Mouse (Mus musculus): ENCODE measurements around the gene Eef2. TPM values are rescaled to one million over a fixed set of nuclear protein-coding genes. Genes with fewer than 3 reads are reported as not detected.
"Not testable (repeated sequence)": the region's sequence is repeated elsewhere in the genome, so short reads cannot be mapped to it uniquely, and the experiment has no call there.

Eef2 gene
- total RNA-seq, 2 experiments from 2014 or later: 857 to 954 TPM

- DNase-seq (ENCODE audit: low spot score in 2 of 2): no peak
- intact Hi-C loops (cut with DNase I): loop anchor here (5.0 kb wide), 1 partner anchor 35 kb away; no protein-coding TSS in a partner anchor
Measured at GRCm38 (mm10) chr10:81177491-81177925, 1.1 kb downstream of the Eef2 start.

- intact Hi-C loops (cut with DNase I): loop anchor here (5.0 kb wide), 1 partner anchor 36 kb away; no protein-coding TSS in a partner anchor
- no peak for DNase-seq (ENCODE audit: low spot score in 2 of 2)
Measured at GRCm38 (mm10) chr10:81177958-81178712, 1.7 kb downstream of the Eef2 start.

GRCm38 (mm10) chr10:81178927-81179326 lies 2.5 kb downstream of the Eef2 start:
- no peak for DNase-seq (ENCODE audit: low spot score in 2 of 2)
- intact Hi-C loops (cut with DNase I): loop anchor here (5.0 kb wide), 1 partner anchor 37 kb away; no protein-coding TSS in a partner anchor

- no peak for DNase-seq (ENCODE audit: low spot score in 2 of 2)
- intact Hi-C loops (cut with DNase I): loop anchor here (5.0 kb wide), 1 partner anchor 37 kb away; no protein-coding TSS in a partner anchor
Measured at GRCm38 (mm10) chr10:81179451-81180342, 3.3 kb downstream of the Eef2 start.

- intact Hi-C loops (cut with DNase I): no loop called here
- DNase-seq (ENCODE audit: low spot score in 2 of 2): no peak
Measured at GRCm38 (mm10) chr10:81180946-81181345, 4.5 kb downstream of the Eef2 start.

GRCm38 (mm10) chr10:81181860-81182259 lies 5.4 kb downstream of the Eef2 start:
- intact Hi-C loops (cut with DNase I); DNase-seq (ENCODE audit: low spot score in 2 of 2): not testable (repeated sequence)

GRCm38 (mm10) chr10:81182336-81183333 lies 6.2 kb downstream of the Eef2 start, which contains the start of gene Dapk3:
TSS of gene Dapk3 (plus strand) at chr10:81183005.
- intact Hi-C loops (cut with DNase I): no loop called here
- peak; percentile 98 for DNase-seq (ENCODE audit: low spot score in 2 of 2)

- intact Hi-C loops (cut with DNase I): no loop called here
- no peak for DNase-seq (ENCODE audit: low spot score in 2 of 2)
Measured at GRCm38 (mm10) chr10:81183805-81184204, 7.4 kb downstream of the Eef2 start, which contains the start of gene 4930442H23Rik. TSS of gene 4930442H23Rik (minus strand) at chr10:81183849.

- no peak for DNase-seq (ENCODE audit: low spot score in 2 of 2)
- intact Hi-C loops (cut with DNase I): no loop called here
Measured at GRCm38 (mm10) chr10:81184765-81185164, 8.3 kb downstream of the Eef2 start.

GRCm38 (mm10) chr10:81187161-81187560 lies 10.7 kb downstream of the Eef2 start:
- DNase-seq (ENCODE audit: low spot score in 2 of 2): no peak
- intact Hi-C loops (cut with DNase I): no loop called here

- DNase-seq (ENCODE audit: low spot score in 2 of 2): no peak
- intact Hi-C loops (cut with DNase I): loop anchor here (10.0 kb wide), 1 partner anchor 265 kb away; the partner anchor contains the start of gene Nfic
Measured at GRCm38 (mm10) chr10:81189821-81190220, 13.4 kb downstream of the Eef2 start.

GRCm38 (mm10) chr10:81190236-81190911 lies 13.9 kb downstream of the Eef2 start:
- DNase-seq (ENCODE audit: low spot score in 2 of 2): no peak
- intact Hi-C loops (cut with DNase I): loop anchor here (10.0 kb wide), 1 partner anchor 264 kb away; the partner anchor contains the start of gene Nfic

- no peak for DNase-seq (ENCODE audit: low spot score in 2 of 2)
- intact Hi-C loops (cut with DNase I): loop anchor here (10.0 kb wide), 1 partner anchor 264 kb away; the partner anchor contains the start of gene Nfic
Measured at GRCm38 (mm10) chr10:81190912-81191321, 14.5 kb downstream of the Eef2 start.

- intact Hi-C loops (cut with DNase I): loop anchor here (10.0 kb wide), 1 partner anchor 263 kb away; the partner anchor contains the start of gene Nfic
- DNase-seq (ENCODE audit: low spot score in 2 of 2): no peak
Measured at GRCm38 (mm10) chr10:81191342-81191982, 15.0 kb downstream of the Eef2 start.

GRCm38 (mm10) chr10:81192270-81192967 lies 16.0 kb downstream of the Eef2 start:
- intact Hi-C loops (cut with DNase I): loop anchor here (10.0 kb wide), 1 partner anchor 262 kb away; the partner anchor contains the start of gene Nfic
- DNase-seq (ENCODE audit: low spot score in 2 of 2): peak; percentile 88 to 94

- intact Hi-C loops (cut with DNase I): loop anchor here (10.0 kb wide), 1 partner anchor 262 kb away; the partner anchor contains the start of gene Nfic
- no peak for DNase-seq (ENCODE audit: low spot score in 2 of 2)
Measured at GRCm38 (mm10) chr10:81192968-81193501, 16.6 kb downstream of the Eef2 start.

Data from left cerebral cortex, postnatal 36 days (tissue).